Mouse (Mus musculus) central nervous system, embryonic 11.5 days (tissue): ENCODE data around the gene Fkbp4. TPM values are rescaled to one million over a fixed set of nuclear protein-coding genes. Genes with fewer than 3 reads are reported as not detected.

Source experiments
- polyA plus RNA-seq: library from polyadenylated mRNA; depleted of rRNA; stranded (reverse); fragments of >200 nt; gene quantifications from 2 replicates; pipeline ENCODE4 v1.2.3, GENCODE M21; 2012; rRNA removed

Fkbp4 gene
- 350 and 510 TPM in 2 replicates for polyA plus RNA-seq

DNA sequence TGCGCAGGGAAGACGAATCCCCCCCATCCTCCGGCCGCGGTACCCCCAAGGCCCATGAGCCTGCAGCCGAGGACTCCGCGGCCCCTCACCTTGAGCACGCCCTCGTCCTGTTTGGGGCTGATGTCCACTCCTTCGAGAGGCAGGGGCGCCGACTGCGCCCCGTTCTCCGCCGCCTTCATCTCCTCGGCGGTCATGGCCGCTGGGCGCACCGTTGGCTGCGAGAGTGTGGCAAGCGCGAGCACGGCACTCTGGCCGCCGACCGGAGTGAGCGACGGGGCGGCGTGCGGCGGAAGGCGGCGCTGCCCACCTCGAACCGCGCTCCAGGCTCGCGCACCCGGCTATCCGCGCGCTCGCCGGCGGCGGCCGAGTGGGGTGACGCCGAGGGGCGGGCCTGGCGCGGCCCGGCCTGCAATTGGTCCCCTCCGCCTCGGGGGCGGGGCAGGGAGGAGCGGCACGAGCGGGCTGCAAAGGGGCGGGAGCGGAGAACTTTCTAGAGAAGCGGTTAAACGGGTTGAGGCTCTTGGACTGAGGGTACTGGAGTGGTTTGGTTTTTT is at the start of gene Fkbp4:
Gene Fkbp4 (minus strand): TSS at position 361 of the 554 bp plus-strand sequence.

DNA sequence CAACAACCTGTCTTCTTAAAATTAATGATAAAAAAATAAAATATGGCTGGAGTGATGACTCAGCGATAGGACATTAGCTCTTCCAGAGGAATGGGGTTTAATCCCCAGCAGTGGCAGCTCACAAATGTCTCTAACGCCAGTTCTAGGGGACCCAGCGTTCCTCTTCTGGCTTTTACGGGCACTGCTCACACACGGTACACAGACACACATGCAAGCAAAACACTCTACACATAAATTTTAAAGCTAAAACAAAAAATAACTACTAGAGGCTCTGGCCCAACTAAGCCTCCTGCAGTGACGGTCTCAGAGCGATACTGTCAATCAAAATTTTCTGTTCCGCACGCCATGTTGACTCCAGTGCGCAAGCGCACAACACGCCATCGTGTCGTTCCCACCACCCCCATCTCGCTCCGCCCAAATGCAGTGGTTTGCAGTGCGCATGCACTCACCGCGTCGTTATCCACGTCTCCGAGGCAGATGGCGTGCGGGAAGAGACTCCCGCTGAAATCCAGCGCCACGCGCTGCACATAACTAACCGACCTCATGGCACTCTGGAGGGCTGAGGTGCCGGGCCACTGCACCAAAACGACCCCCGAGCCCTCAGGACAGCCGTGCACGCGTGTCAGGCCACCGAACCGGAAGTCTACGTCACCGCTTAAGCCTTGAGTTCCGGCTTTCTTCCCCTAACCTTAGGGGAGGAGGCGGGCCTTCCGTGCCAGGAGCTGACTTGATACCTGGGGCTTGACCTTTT is 14.0 kb downstream of the Fkbp4 start, which contains the start of gene Itfg2:
Gene Itfg2 (minus strand): TSS at position 663 of the 751 bp plus-strand sequence.

DNA sequence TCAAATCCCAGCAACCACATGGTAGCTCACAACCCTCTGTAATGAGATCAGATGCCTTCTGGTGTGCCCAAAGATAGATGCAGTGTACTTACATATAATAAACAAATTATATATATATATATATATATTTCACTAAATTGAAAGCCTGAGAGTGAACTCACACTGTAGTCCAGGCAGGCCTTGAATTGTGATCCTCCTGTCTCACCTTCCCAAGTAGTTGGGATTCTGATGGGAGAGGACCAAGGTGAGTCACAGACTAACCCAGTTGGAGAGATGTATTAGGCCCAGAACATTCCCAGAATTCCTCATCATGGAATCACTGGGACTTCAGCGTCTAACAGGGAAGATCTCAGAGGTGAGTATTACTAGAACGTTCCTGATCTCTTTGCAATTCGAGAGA is 39.5 kb downstream of the Fkbp4 start, which contains the start of gene Nrip2:
Gene Nrip2 (plus strand): TSS at position 301 of the 400 bp plus-strand sequence.

Other genes with a start within 250 kb of the Fkbp4 start
- gene Tead4, start 137.9 kb downstream of the Fkbp4 start, polyA plus RNA-seq = 1.2 and 2.4 TPM in 2 replicates
- 28.6 and 40.2 TPM in 2 replicates for gene Tulp3, start 82.8 kb downstream of the Fkbp4 start, polyA plus RNA-seq
- 64.5 and 65.9 TPM in 2 replicates for gene Rhno1, start 75.8 kb downstream of the Fkbp4 start, polyA plus RNA-seq
- 95.8 and 111 TPM in 2 replicates for gene Foxm1, start 75.7 kb downstream of the Fkbp4 start, polyA plus RNA-seq
- gene Tex52, start 63.2 kb downstream of the Fkbp4 start, polyA plus RNA-seq = 2.0 and 2.1 TPM in 2 replicates
- gene Gm44596, start 63.2 kb downstream of the Fkbp4 start, polyA plus RNA-seq = not detected in 2 replicates
- gene Nrip2, start 39.4 kb downstream of the Fkbp4 start, polyA plus RNA-seq = 1.3 and 1.8 TPM in 2 replicates
- 24.8 and 32.7 TPM in 2 replicates for gene Itfg2, start 13.7 kb downstream of the Fkbp4 start, polyA plus RNA-seq
- 0.75 and 2.4 TPM in 2 replicates for gene Pzp, start 88.0 kb upstream of the Fkbp4 start, polyA plus RNA-seq
- gene A2ml1, start 142.9 kb upstream of the Fkbp4 start, polyA plus RNA-seq = not detected in 2 replicates
- not detected in 2 replicates for gene Klrb1a, start 184.9 kb upstream of the Fkbp4 start, polyA plus RNA-seq
- not detected in 2 replicates for gene Clec2h, start 223.7 kb upstream of the Fkbp4 start, polyA plus RNA-seq